Mouse (Mus musculus) intestine, embryonic 16.5 days (tissue): ENCODE data around the gene Ppp4r3a. TPM values are rescaled to one million over a fixed set of nuclear protein-coding genes. Genes with fewer than 3 reads are reported as not detected.
"Not testable (repeated sequence)": the region's sequence is repeated elsewhere in the genome, so short reads cannot be mapped to it uniquely, and the experiment has no call there.

ENCODE experiments used
- ATAC-seq: fragments of 200-750 bp; cut with Nextera tagmentation; 2 replicates; pipeline ENCODE4 v1.8.0; 2017; ENCODE audit warnings: moderate TSS enrichment, moderate library complexity
- H3K27ac ChIP-seq: fragments of 300-500 bp; sonication (generic); 2 replicates; pipeline ENCODE4 v1.5.1; 2014; ENCODE audit warnings: mild to moderate bottlenecking, low read length
- H3K27me3 ChIP-seq: fragments of 300-500 bp; sonication (generic); replicated peaks from 2 replicates; pipeline ENCODE4 v1.6.1; 2014; ENCODE audit warnings: low read length, control low read depth, mixed read lengths; ENCODE audit not compliant: control insufficient read depth, insufficient read depth
- H3K36me3 ChIP-seq: fragments of 300-500 bp; sonication (generic); 2 replicates; pipeline ENCODE4 v1.6.1; 2014; ENCODE audit warnings: low read length, control low read depth; ENCODE audit not compliant: control insufficient read depth, insufficient read depth
- H3K4me1 ChIP-seq: fragments of 300-500 bp; sonication (generic); 2 replicates; pipeline ENCODE4 v1.6.1; 2014; ENCODE audit warnings: low read length, control low read depth, mixed read lengths; ENCODE audit not compliant: control insufficient read depth, insufficient read depth
- H3K4me2 ChIP-seq: fragments of 300-500 bp; sonication (generic); 2 replicates; pipeline ENCODE4 v1.6.1; 2014; ENCODE audit warnings: low read depth, low read length, control low read depth
- H3K4me3 ChIP-seq: fragments of 300-500 bp; sonication (generic); 2 replicates; pipeline ENCODE4 v1.5.1; 2014; ENCODE audit warnings: mild to moderate bottlenecking, low read length
- H3K9ac ChIP-seq: fragments of 300-500 bp; sonication (generic); 2 replicates; pipeline ENCODE4 v1.6.1; 2014; ENCODE audit warnings: low read depth, low read length
- H3K9me3 ChIP-seq: fragments of 300-500 bp; sonication (generic); 2 replicates; pipeline ENCODE4 v1.6.1; 2016; ENCODE audit warnings: low read length, control low read depth; ENCODE audit not compliant: control insufficient read depth
- WGBS: fragments of 180-500 bp; shearing (Covaris S2); extraction: QIAGEN DNeasy Blood & Tissue Kit; methylation state at CpG from one replicate; pipeline ENCODE4 v1.1.7; 2014; 5-methylcytosine and 5-hydroxymethylcytosine counted together
- polyA plus RNA-seq: library from polyadenylated mRNA; unstranded; fragments of >200 nt; fragmentation: Nextera tagmentation; extraction: Ambion mirVana; gene quantifications from 2 replicates; pipeline ENCODE4 v1.2.1, GENCODE M21; 2015

Ppp4r3a gene
- 21.9 and 25.8 TPM in 2 replicates for polyA plus RNA-seq

DNA sequence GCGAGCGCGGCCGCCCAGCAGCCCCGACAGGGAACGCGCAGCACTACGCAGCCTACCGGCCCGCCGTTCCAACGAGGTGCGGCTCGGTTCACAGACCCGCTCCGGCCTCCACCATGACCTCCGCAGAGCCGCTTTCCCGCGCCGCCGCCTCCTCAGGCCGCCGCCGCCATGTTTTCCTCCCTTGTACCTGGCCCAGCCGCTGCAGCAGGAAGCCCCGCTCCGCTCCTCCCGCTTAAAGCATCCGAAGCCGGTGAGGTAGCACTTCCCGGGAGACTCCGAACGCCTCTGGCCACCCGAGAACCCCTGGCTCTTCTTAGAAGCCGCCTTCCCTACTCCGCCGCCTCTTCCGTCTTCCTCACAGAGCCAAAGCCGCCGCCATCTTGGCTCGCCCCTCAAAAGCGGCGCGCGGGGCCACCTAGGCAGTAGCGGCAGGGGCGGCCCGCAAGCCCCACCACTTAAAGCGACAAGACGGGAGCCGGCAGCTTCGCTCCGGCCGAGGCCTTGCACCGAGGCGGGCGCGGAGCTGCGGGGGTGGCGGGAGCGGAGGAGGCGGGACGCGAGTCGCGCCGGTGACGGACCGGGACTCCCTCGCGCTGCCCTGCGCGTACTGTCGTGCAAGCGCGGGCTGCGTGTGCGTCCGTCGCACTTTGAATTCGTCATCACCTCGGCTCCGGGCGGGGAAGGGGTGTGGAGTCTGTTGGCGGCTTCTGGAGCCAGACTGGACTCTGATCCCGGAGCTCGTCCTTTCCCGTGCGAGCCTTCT is at the start of gene Ppp4r3a:
Gene Ppp4r3a, minus strand, starts transcription at position 627 of the 763 bp plus-strand sequence.
- no peaks in the 10 kb centered on the region for H3K36me3 ChIP-seq
- peak within 1 kb of the TSS; percentile 68 for H3K4me2 ChIP-seq
- no peaks in the 10 kb centered on the region for H3K9me3 ChIP-seq
- H3K4me1 ChIP-seq: peaks cover 16% of the 10 kb centered on the region
- peak within 1 kb of the TSS; percentile 94 for H3K4me3 ChIP-seq
- H3K27me3 ChIP-seq: no peaks in the 10 kb centered on the region
- peak; percentile 98 for ATAC-seq
- peak within 1 kb of the TSS; percentile 100 for H3K9ac ChIP-seq
- under 1% methylated on average over 90 of the region's 90 CpGs for WGBS
- H3K27ac ChIP-seq: peak within 1 kb of the TSS; percentile 98

- Histone ChIP-seq H3K4me1 (no peaks in the 10 kb centered on the region), H3K4me2 (no peak overlapping the region), H3K36me3 (no peaks in the 10 kb centered on the region), H3K4me3 (no peak overlapping the region), H3K9ac (no peak overlapping the region), H3K9me3 (no peaks in the 10 kb centered on the region), H3K27me3 (no peaks in the 10 kb centered on the region), H3K27ac (no peak overlapping the region)
- ATAC-seq: no peak
- WGBS: 25% methylated on average over 1 of the region's 1 CpGs
Measured at GRCm38 (mm10) chr12:101123013-101123412, 39.5 kb upstream of the Ppp4r3a start.

DNA sequence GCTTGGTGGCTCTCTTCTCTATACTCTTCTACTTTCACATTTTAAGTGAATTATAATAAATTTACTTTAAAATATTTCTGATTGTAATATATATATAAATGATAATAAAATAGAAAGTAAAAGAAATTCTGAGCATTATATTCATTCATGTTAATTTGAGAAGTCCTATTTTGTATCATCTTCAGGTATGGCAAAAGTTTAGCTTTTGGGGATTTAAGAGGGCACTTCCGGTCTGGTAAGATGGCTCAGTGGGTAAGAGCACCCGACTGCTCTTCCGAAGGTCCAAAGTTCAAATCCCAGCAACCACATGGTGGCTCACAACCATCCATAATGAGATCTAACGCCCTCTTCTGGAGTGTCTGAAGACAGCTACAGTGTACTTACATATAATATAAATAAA is 38.6 kb upstream of the Ppp4r3a start:
- WGBS: 71% methylated on average over 4 of the region's 4 CpGs

GRCm38 (mm10) chr12:101109794-101110585 is 26.5 kb upstream of the Ppp4r3a start:
- not testable (repeated sequence) for H3K4me3 ChIP-seq, H3K27me3 ChIP-seq, H3K9me3 ChIP-seq, H3K9ac ChIP-seq, H3K36me3 ChIP-seq, H3K4me2 ChIP-seq, ATAC-seq, H3K4me1 ChIP-seq, H3K27ac ChIP-seq
- WGBS: 81% methylated on average over 3 of the region's 3 CpGs

More for the DNA sequence above, 38.6 kb upstream of the Ppp4r3a start:
- H3K9ac ChIP-seq, H3K27ac ChIP-seq, H3K4me1 ChIP-seq, H3K4me3 ChIP-seq, H3K9me3 ChIP-seq, H3K27me3 ChIP-seq, H3K4me2 ChIP-seq, H3K36me3 ChIP-seq, ATAC-seq: not testable (repeated sequence)

GRCm38 (mm10) chr12:101107722-101108121 is 24.2 kb upstream of the Ppp4r3a start:
- no peaks in the 10 kb centered on the region for H3K4me1 ChIP-seq
- no peak overlapping the region for H3K4me3 ChIP-seq
- no peaks in the 10 kb centered on the region for H3K9me3 ChIP-seq
- WGBS: 72% methylated on average over 1 of the region's 1 CpGs
- H3K27me3 ChIP-seq: no peaks in the 10 kb centered on the region
- peak; percentile 89 for ATAC-seq
- H3K27ac ChIP-seq: no peak overlapping the region
- no peaks in the 10 kb centered on the region for H3K36me3 ChIP-seq
- H3K9ac ChIP-seq: no peak overlapping the region
- H3K4me2 ChIP-seq: no peak overlapping the region

GRCm38 (mm10) chr12:101105571-101105970 is 22.1 kb upstream of the Ppp4r3a start:
- H3K4me3 ChIP-seq: no peak overlapping the region
- 64% methylated on average over 5 of the region's 5 CpGs for WGBS
- 0 out of 2 replicates have a peak, but pooled peaks cover 4% of the 10 kb centered on the region for H3K9me3 ChIP-seq
- no peak overlapping the region for H3K27ac ChIP-seq
- H3K4me1 ChIP-seq: no peaks in the 10 kb centered on the region
- H3K36me3 ChIP-seq: no peaks in the 10 kb centered on the region
- no peak overlapping the region for H3K4me2 ChIP-seq
- H3K27me3 ChIP-seq: no peaks in the 10 kb centered on the region
- no peak for ATAC-seq
- H3K9ac ChIP-seq: no peak overlapping the region

GRCm38 (mm10) chr12:101102648-101103047 is 19.1 kb upstream of the Ppp4r3a start:
- Histone ChIP-seq H3K4me1 (no peaks in the 10 kb centered on the region), H3K4me3 (no peak overlapping the region), H3K36me3 (no peaks in the 10 kb centered on the region), H3K9me3 (0 out of 2 replicates have a peak, but pooled peaks cover 4% of the 10 kb centered on the region), H3K4me2 (no peak overlapping the region), H3K27ac (no peak overlapping the region), H3K27me3 (no peaks in the 10 kb centered on the region), H3K9ac (no peak overlapping the region)
- ATAC-seq: no peak
- WGBS: 74% methylated on average over 3 of the region's 3 CpGs

- WGBS: 60% methylated on average over 3 of the region's 3 CpGs
- not testable (repeated sequence) for H3K9me3 ChIP-seq, ATAC-seq
Measured at GRCm38 (mm10) chr12:101093678-101094077, 10.2 kb upstream of the Ppp4r3a start.

DNA sequence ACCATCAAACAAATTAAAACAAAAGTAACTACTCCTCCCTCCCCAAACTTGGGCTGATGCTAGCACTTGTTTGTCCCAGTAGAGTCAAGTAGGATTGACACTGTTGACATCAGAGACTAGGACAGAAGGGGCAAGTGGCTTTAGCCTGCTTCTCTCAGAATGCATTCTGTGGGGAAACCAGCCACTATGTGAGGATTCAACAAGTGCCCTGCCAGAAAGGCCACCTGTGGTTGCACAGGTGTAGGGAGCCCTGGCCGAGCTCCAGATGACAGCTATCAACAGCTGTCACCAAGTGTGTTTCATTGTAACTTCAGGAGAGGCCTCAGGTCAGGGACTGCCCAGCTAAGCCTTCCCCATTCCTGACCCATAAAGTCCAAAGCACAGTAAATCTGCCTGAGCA is 6.5 kb upstream of the Ppp4r3a start:
- Histone ChIP-seq H3K36me3 (no peaks in the 10 kb centered on the region), H3K9me3 (no peaks in the 10 kb centered on the region), H3K4me1 (no peaks in the 10 kb centered on the region), H3K27ac (no peak overlapping the region), H3K27me3 (no peaks in the 10 kb centered on the region), H3K4me3 (no peak overlapping the region), H3K4me2 (no peak overlapping the region), H3K9ac (no peak overlapping the region)
- 75% methylated on average over 1 of the region's 1 CpGs for WGBS
- ATAC-seq: no peak

More at GRCm38 (mm10) chr12:101093678-101094077, 10.2 kb upstream of the Ppp4r3a start:
- not testable (repeated sequence) for H3K27me3 ChIP-seq, H3K4me3 ChIP-seq, H3K4me2 ChIP-seq, H3K27ac ChIP-seq, H3K36me3 ChIP-seq, H3K4me1 ChIP-seq, H3K9ac ChIP-seq
